Mouse (Mus musculus) hindbrain, embryonic 12.5 days (tissue): Measurements from ENCODE around the gene Dbf4. TPM values are rescaled to one million over a fixed set of nuclear protein-coding genes. Genes with fewer than 3 reads are reported as not detected.

Experiments used
- ATAC-seq: fragments of 200-750 bp; cut with Nextera tagmentation; 2 replicates; pipeline ENCODE4 v1.8.0; 2017; ENCODE audit warnings: moderate TSS enrichment; ENCODE audit not compliant: low FRiP score
- H3K27ac ChIP-seq: fragments of 300-500 bp; sonication (generic); 2 replicates; pipeline ENCODE4 v1.5.1; 2016; ENCODE audit warnings: mild to moderate bottlenecking
- H3K27me3 ChIP-seq: fragments of 300-500 bp; sonication (generic); 2 replicates; pipeline ENCODE4 v1.6.1; 2016; ENCODE audit warnings: mild to moderate bottlenecking
- H3K36me3 ChIP-seq: fragments of 300-500 bp; sonication (generic); 2 replicates; pipeline ENCODE4 v1.6.1; 2016; ENCODE audit warnings: mild to moderate bottlenecking
- H3K4me1 ChIP-seq: fragments of 300-500 bp; sonication (generic); 2 replicates; pipeline ENCODE4 v1.6.1; 2016
- H3K4me2 ChIP-seq: fragments of 300-500 bp; sonication (generic); replicated peaks from 2 replicates; pipeline ENCODE4 v1.6.1; 2016; ENCODE audit warnings: mild to moderate bottlenecking
- H3K4me3 ChIP-seq: fragments of 300-500 bp; sonication (generic); 2 replicates; pipeline ENCODE4 v1.5.1; 2016; ENCODE audit warnings: mild to moderate bottlenecking
- H3K9ac ChIP-seq: fragments of 300-500 bp; sonication (generic); 2 replicates; pipeline ENCODE4 v1.6.1; 2016; ENCODE audit warnings: mild to moderate bottlenecking, moderate library complexity
- H3K9me3 ChIP-seq: fragments of 300-500 bp; sonication (generic); replicated peaks from 2 replicates; pipeline ENCODE4 v1.6.1; 2016; ENCODE audit warnings: mild to moderate bottlenecking
- WGBS: fragments of 180-500 bp; shearing (Covaris S2); methylation state at CpG from one replicate; pipeline ENCODE4 v1.1.7; 2016; 5-methylcytosine and 5-hydroxymethylcytosine counted together
- polyA plus RNA-seq: library from polyadenylated mRNA; unstranded; fragments of >200 nt; fragmentation: Nextera tagmentation; extraction: Ambion mirVana; gene quantifications from 2 replicates; pipeline ENCODE4 v1.2.1, GENCODE M21; 2016

The Dbf4 gene
- polyA plus RNA-seq, 1 experiment from 2014 or later = 41.7 TPM

DNA sequence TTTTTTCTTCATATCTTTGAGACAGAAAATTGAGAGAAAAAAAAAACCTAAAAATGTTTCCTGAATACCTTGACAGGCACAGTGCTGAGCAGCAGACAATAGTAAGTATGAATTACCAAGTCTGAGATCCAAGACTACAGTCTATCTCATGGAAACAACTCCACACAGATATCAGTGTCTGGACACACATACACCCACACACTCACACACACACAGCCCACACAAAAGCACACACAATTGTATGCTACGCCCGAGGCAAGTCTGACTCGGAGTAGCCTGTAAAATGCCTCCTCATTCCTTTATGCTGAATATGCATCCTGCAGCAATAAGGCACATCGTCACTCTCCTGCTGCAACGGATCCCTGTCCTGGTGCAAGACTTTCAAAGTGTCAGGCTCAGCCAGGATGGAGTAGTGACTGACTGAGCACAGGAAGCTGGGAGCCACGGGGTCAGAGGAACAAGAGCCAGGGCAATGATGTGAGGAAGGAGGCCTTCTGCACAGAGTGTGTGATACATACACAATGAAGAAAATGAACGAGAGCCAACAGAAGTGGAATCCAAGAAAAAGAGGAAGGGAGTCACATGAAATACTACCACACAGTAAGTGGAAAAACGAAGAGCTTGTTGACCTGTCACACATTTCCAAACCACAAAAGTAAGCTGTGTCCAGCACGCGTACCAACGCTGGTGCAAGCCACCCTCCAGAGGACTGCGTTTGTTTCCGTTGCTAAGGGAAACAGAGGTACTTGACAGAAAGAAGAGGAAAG lies 65.4 kb downstream of the Dbf4 start:
- Histone ChIP-seq H3K36me3 (no peaks in the 10 kb centered on the region), H3K4me1 (peaks cover 6% of the 10 kb centered on the region; the same call in 1 of the 2 replicates), H3K4me2 (no peak overlapping the region), H3K9ac (no peak overlapping the region), H3K4me3 (no peak overlapping the region), H3K27me3 (no peaks in the 10 kb centered on the region), H3K9me3 (no peaks in the 10 kb centered on the region), H3K27ac (no peak overlapping the region)
- no peak for ATAC-seq
- WGBS = 57% methylated on average over 13 of the region's 13 CpGs

DNA sequence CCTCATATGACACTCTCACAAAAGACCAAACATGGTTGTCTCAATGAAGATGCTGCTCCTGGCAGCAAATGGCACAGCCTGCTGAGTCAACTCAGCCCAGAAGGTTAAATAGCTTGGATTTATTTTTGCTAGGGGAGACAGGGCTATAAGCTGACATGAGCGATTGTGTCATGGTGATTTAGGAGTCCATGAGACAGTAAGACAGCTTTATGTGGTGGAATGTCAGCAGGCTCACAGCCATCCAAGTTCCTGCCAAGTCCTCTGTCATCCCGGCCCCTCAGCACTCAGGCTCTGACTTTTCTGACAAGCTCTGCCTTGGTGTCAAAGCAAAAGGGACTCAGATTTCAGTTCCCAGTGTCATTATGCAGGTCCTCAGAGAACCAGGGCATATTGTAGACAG lies 66.2 kb downstream of the Dbf4 start:
- Histone ChIP-seq H3K4me3 (no peak overlapping the region), H3K27ac (no peak overlapping the region), H3K4me1 (peaks cover 6% of the 10 kb centered on the region; the same call in 1 of the 2 replicates), H3K9ac (no peak overlapping the region), H3K4me2 (no peak overlapping the region), H3K9me3 (no peaks in the 10 kb centered on the region), H3K36me3 (no peaks in the 10 kb centered on the region), H3K27me3 (no peaks in the 10 kb centered on the region)
- WGBS = 60% methylated on average over 2 of the region's 2 CpGs
- no peak for ATAC-seq

- Histone ChIP-seq H3K27ac (no peak overlapping the region), H3K4me3 (no peak overlapping the region), H3K27me3 (no peaks in the 10 kb centered on the region), H3K9me3 (no peaks in the 10 kb centered on the region), H3K9ac (no peak overlapping the region), H3K36me3 (no peaks in the 10 kb centered on the region), H3K4me1 (no peaks in the 10 kb centered on the region), H3K4me2 (no peak overlapping the region)
- 79% methylated on average over 10 of the region's 10 CpGs for WGBS
- no peak for ATAC-seq
Measured at GRCm38 (mm10) chr5:8349557-8349956, 73.0 kb downstream of the Dbf4 start.

Other genes starting within 250 kb of the Dbf4 start
- gene Adam22, start 54.6 kb downstream of the Dbf4 start, polyA plus RNA-seq = 26.6 and 29.3 TPM in 2 replicates
- gene Slc25a40, start 134 bp upstream of the Dbf4 start, polyA plus RNA-seq = 9.7 and 10.3 TPM in 2 replicates
- gene Rundc3b, start 200.2 kb upstream of the Dbf4 start, polyA plus RNA-seq = 25.8 and 28.2 TPM in 2 replicates
- 0.48 and 0.86 TPM in 2 replicates for gene Abcb1a, start 237.4 kb upstream of the Dbf4 start, polyA plus RNA-seq